Mouse (Mus musculus) liver, adult 2 months (tissue): ENCODE measurements around the gene Pomt1. TPM values are rescaled to one million over a fixed set of nuclear protein-coding genes. Genes with fewer than 3 reads are reported as not detected.

Experiments
- DNase-seq: peaks from one replicate; pipeline ENCODE4 v3.0.0-alpha.2; 2011; ENCODE audit warnings: low read depth, low spot score; ENCODE audit errors: extremely low read depth
- H3K27ac ChIP-seq: fragments of 200-500 bp; replicated peaks from 2 replicates; pipeline ENCODE4 v1.5.1; 2012; ENCODE audit warnings: low read depth, mild to moderate bottlenecking, control low read depth, inconsistent platforms, low read length; ENCODE audit not compliant: insufficient read depth
- H3K27me3 ChIP-seq: fragments of 200-500 bp; 2 replicates; pipeline ENCODE4 v1.6.1; 2012; ENCODE audit warnings: mild to moderate bottlenecking, moderate library complexity, low read length, inconsistent platforms; ENCODE audit not compliant: control insufficient read depth, insufficient read depth
- H3K36me3 ChIP-seq: fragments of 200-500 bp; 2 replicates; pipeline ENCODE4 v1.6.1; 2012; ENCODE audit warnings: low read length, inconsistent platforms; ENCODE audit not compliant: control insufficient read depth, insufficient read depth
- H3K4me1 ChIP-seq: fragments of 200-500 bp; 2 replicates; pipeline ENCODE4 v1.6.1; 2011; ENCODE audit warnings: low read length; ENCODE audit not compliant: control insufficient read depth, insufficient read depth
- H3K4me3 ChIP-seq: fragments of 200-500 bp; 2 replicates; pipeline ENCODE4 v1.5.1; 2011; ENCODE audit warnings: low read depth, mild to moderate bottlenecking, control low read depth, low read length, moderate library complexity; ENCODE audit not compliant: insufficient read depth
- H3K79me2 ChIP-seq: fragments of 200-500 bp; 2 replicates; pipeline ENCODE4 v1.6.1; 2012; ENCODE audit warnings: inconsistent platforms, mild to moderate bottlenecking, low read length, moderate library complexity; ENCODE audit not compliant: control insufficient read depth, insufficient read depth
- H3K9ac ChIP-seq: fragments of 200-500 bp; 2 replicates; pipeline ENCODE4 v1.6.1; 2012; ENCODE audit warnings: low read depth, mild to moderate bottlenecking, control low read depth, inconsistent platforms, low read length
- CTCF ChIP-seq: fragments of 200-500 bp; IDR thresholded peaks from 2 replicates; pipeline ENCODE4 v1.5.1; 2011; ENCODE audit warnings: low read depth, low read length, control low read depth
- POLR2A ChIP-seq: fragments of 200-500 bp; IDR thresholded peaks from 2 replicates; pipeline ENCODE4 v1.6.1; 2011; ENCODE audit warnings: low read length, control low read depth; ENCODE audit not compliant: insufficient read depth; ENCODE audit errors: extremely low read depth
- WGBS: fragments of 180-500 bp; shearing (Covaris S2); methylation state at CpG from one replicate; pipeline ENCODE4 v1.1.7; 2018; 5-methylcytosine and 5-hydroxymethylcytosine counted together
- polyA plus RNA-seq: library from polyadenylated mRNA; depleted of rRNA; stranded (reverse); fragments of >200 nt; gene quantifications from 2 replicates; pipeline ENCODE4 v1.2.3, GENCODE M21; 2012; rRNA removed
- total RNA-seq: library from RNA; depleted of rRNA; stranded (reverse); fragments of >200 nt; gene quantifications from 2 replicates; pipeline ENCODE4 v1.2.3, GENCODE M21; 2014; rRNA removed

Pomt1 gene
- total and polyA plus RNA-seq, 2 experiments: 10.9 to 21.5 TPM

GRCm38 (mm10) chr2:32299469-32299868, 63.1 kb downstream of the Pomt1 start:
- no peaks in the 10 kb centered on the region for H3K4me1 ChIP-seq
- H3K79me2 ChIP-seq: no peaks in the 10 kb centered on the region
- H3K9ac ChIP-seq: no peak overlapping the region
- no peak for DNase-seq
- no peaks in the 10 kb centered on the region for H3K27me3 ChIP-seq
- H3K4me3 ChIP-seq: no peak overlapping the region
- no peak overlapping the region for H3K27ac ChIP-seq
- TF ChIP-seq CTCF (no peak), POLR2A (no peak)
- peaks cover 22% of the 10 kb centered on the region for H3K36me3 ChIP-seq
- 95% methylated on average over 4 of the region's 4 CpGs for WGBS

DNA sequence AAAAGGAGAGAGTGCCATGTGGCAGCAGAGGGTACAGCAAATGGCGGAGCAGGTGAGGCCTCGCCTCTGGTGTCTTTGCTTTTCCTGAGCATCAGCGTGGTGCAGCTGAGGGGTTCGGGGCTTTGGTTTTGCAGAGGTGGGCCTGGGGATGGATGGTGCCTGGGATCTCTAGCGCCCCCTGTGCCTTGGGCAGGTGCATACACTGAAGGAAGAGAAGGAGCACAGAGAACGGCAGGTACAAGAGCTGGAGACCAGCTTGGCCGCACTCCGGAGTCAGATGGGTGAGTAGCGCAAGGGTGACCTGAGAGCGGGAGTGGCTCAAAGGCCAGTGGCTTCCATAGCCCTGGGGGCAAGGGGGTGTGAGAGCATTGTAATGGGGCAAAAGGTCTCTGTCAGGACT, 66.6 kb downstream of the Pomt1 start:
- H3K4me1 ChIP-seq: no peaks in the 10 kb centered on the region
- H3K4me3 ChIP-seq: no peak overlapping the region
- H3K27ac ChIP-seq: no peak overlapping the region
- peak; percentile 52 for TF ChIP-seq CTCF
- no peak for TF ChIP-seq POLR2A
- no peak for DNase-seq
- H3K36me3 ChIP-seq: peaks cover 22% of the 10 kb centered on the region
- H3K27me3 ChIP-seq: no peaks in the 10 kb centered on the region
- 94% methylated on average over 10 of the region's 10 CpGs for WGBS
- H3K9ac ChIP-seq: no peak overlapping the region
- H3K79me2 ChIP-seq: no peaks in the 10 kb centered on the region

- no peak for DNase-seq
- no peaks in the 10 kb centered on the region for H3K4me1 ChIP-seq
- no peaks in the 10 kb centered on the region for H3K79me2 ChIP-seq
- H3K4me3 ChIP-seq: no peak overlapping the region
- H3K9ac ChIP-seq: no peak overlapping the region
- TF ChIP-seq CTCF (peak; percentile 80), POLR2A (no peak)
- 86% methylated on average over 8 of the region's 8 CpGs for WGBS
- H3K27me3 ChIP-seq: no peaks in the 10 kb centered on the region
- peaks cover 12% of the 10 kb centered on the region; the same call in 1 of the 2 replicates for H3K36me3 ChIP-seq
- H3K27ac ChIP-seq: no peak overlapping the region
Measured at GRCm38 (mm10) chr2:32304145-32304832, 67.9 kb downstream of the Pomt1 start.

Other genes starting within 250 kb of the Pomt1 start
- gene Fam78a, start 151.7 kb upstream of the Pomt1 start, total RNA-seq: 0.37 and 0.40 TPM in 2 replicates
- 0.54 and 0.87 TPM in 2 replicates for gene Fam78a, start 151.7 kb upstream of the Pomt1 start, polyA plus RNA-seq
- gene Plpp7, start 141.1 kb upstream of the Pomt1 start, total RNA-seq: 0.34 and 0.37 TPM in 2 replicates
- 1.3 and 2.3 TPM in 2 replicates for gene Plpp7, start 141.1 kb upstream of the Pomt1 start, polyA plus RNA-seq
- 5.5 and 12.5 TPM in 2 replicates for gene Prrc2b, start 85.5 kb upstream of the Pomt1 start, total RNA-seq
- gene Prrc2b, start 85.5 kb upstream of the Pomt1 start, polyA plus RNA-seq: 12.1 and 14.7 TPM in 2 replicates
- 27.5 and 36.7 TPM in 2 replicates for gene Uck1, start 23.6 kb downstream of the Pomt1 start, total RNA-seq
- 66.1 and 96.7 TPM in 2 replicates for gene Uck1, start 23.6 kb downstream of the Pomt1 start, polyA plus RNA-seq
- gene Golga2, start 50.8 kb downstream of the Pomt1 start, total RNA-seq: 16.0 and 17.1 TPM in 2 replicates
- gene Golga2, start 50.8 kb downstream of the Pomt1 start, polyA plus RNA-seq: 13.4 and 17.0 TPM in 2 replicates
- gene Swi5, start 51.5 kb downstream of the Pomt1 start, total RNA-seq: 313 and 384 TPM in 2 replicates
- 171 and 203 TPM in 2 replicates for gene Swi5, start 51.5 kb downstream of the Pomt1 start, polyA plus RNA-seq
- gene Ciz1, start 115.7 kb downstream of the Pomt1 start, total RNA-seq: 9.5 and 10.0 TPM in 2 replicates
- gene Ciz1, start 115.7 kb downstream of the Pomt1 start, polyA plus RNA-seq: 47.1 and 71.7 TPM in 2 replicates
- gene Dnm1, start 116.7 kb downstream of the Pomt1 start, total RNA-seq: 0.09 and 0.40 TPM in 2 replicates
- gene Dnm1, start 116.7 kb downstream of the Pomt1 start, polyA plus RNA-seq: 0.60 and 0.90 TPM in 2 replicates
- 25.8 and 32.5 TPM in 2 replicates for gene 1110008P14Rik, start 145.3 kb downstream of the Pomt1 start, total RNA-seq
- 103 and 144 TPM in 2 replicates for gene 1110008P14Rik, start 145.3 kb downstream of the Pomt1 start, polyA plus RNA-seq
- 2.1 and 10.0 TPM in 2 replicates for gene Lcn2, start 151.7 kb downstream of the Pomt1 start, total RNA-seq
- 29.3 and 45.5 TPM in 2 replicates for gene Lcn2, start 151.7 kb downstream of the Pomt1 start, polyA plus RNA-seq
- gene Ptges2, start 159.3 kb downstream of the Pomt1 start, total RNA-seq: 22.6 and 30.7 TPM in 2 replicates
- gene Ptges2, start 159.3 kb downstream of the Pomt1 start, polyA plus RNA-seq: 24.4 and 25.5 TPM in 2 replicates
- 0.67 and 0.83 TPM in 2 replicates for gene Naif1, start 213.9 kb downstream of the Pomt1 start, total RNA-seq
- gene Naif1, start 213.9 kb downstream of the Pomt1 start, polyA plus RNA-seq: 2.9 and 3.0 TPM in 2 replicates
- gene Slc25a25, start 214.9 kb downstream of the Pomt1 start, total RNA-seq: 40.0 and 41.9 TPM in 2 replicates
- gene Slc25a25, start 214.9 kb downstream of the Pomt1 start, polyA plus RNA-seq: 57.9 and 124 TPM in 2 replicates